Mouse (Mus musculus): ENCODE results near the gene Pdlim5. TPM values are rescaled to one million over a fixed set of nuclear protein-coding genes. Genes with fewer than 3 reads are reported as not detected.

Gene Pdlim5
- polyA plus RNA-seq, 1 experiment from 2014 or later, result 14.1 TPM

Other genes with a start within 250 kb of the Pdlim5 start
- gene Bmpr1b, start 226.3 kb downstream of the Pdlim5 start, polyA plus RNA-seq (2015; fragmentation: Nextera tagmentation; extraction: Ambion mirVana), result 2.3 and 2.4 TPM in 2 replicates
- 0.22 and 0.30 TPM in 2 replicates for gene Gbp5, start 98.3 kb upstream of the Pdlim5 start, polyA plus RNA-seq (2015; fragmentation: Nextera tagmentation; extraction: Ambion mirVana)
- 2.1 and 2.5 TPM in 2 replicates for gene Gbp7, start 134.6 kb upstream of the Pdlim5 start, polyA plus RNA-seq (2015; fragmentation: Nextera tagmentation; extraction: Ambion mirVana)
- 1.1 and 1.5 TPM in 2 replicates for gene Gbp3, start 164.3 kb upstream of the Pdlim5 start, polyA plus RNA-seq (2015; fragmentation: Nextera tagmentation; extraction: Ambion mirVana)
- not detected in 2 replicates for gene Gbp2b, start 199.2 kb upstream of the Pdlim5 start, polyA plus RNA-seq (2015; fragmentation: Nextera tagmentation; extraction: Ambion mirVana)
- 0.89 and 1.00 TPM in 2 replicates for gene Gbp2, start 224.9 kb upstream of the Pdlim5 start, polyA plus RNA-seq (2015; fragmentation: Nextera tagmentation; extraction: Ambion mirVana)

Data from midbrain, embryonic 15.5 days (tissue).